Mouse (Mus musculus) heart, postnatal 0 days (tissue): ENCODE measurements around the gene 5730480H06Rik. TPM values are rescaled to one million over a fixed set of nuclear protein-coding genes. Genes with fewer than 3 reads are reported as not detected.

Experiments
- ATAC-seq: fragments of 200-750 bp; cut with Nextera tagmentation; 2 replicates; pipeline ENCODE4 v1.8.0; 2017; ENCODE audit warnings: low read depth, moderate number of reproducible peaks, moderate library complexity; ENCODE audit not compliant: insufficient read depth
- DNase-seq: peaks from one replicate; pipeline ENCODE4 v3.0.0-alpha.2; 2016; ENCODE audit warnings: low spot score
- H3K27ac ChIP-seq: fragments of 300-500 bp; sonication (generic); 2 replicates; pipeline ENCODE4 v1.5.1; 2014; ENCODE audit warnings: low read depth, mild to moderate bottlenecking
- H3K27me3 ChIP-seq: fragments of 300-500 bp; sonication (generic); 2 replicates; pipeline ENCODE4 v1.6.1; 2014; ENCODE audit warnings: low read length, mixed read lengths; ENCODE audit not compliant: control insufficient read depth, insufficient read depth
- H3K36me3 ChIP-seq: fragments of 300-500 bp; sonication (generic); replicated peaks from 2 replicates; pipeline ENCODE4 v1.6.1; 2014; ENCODE audit warnings: low read length, mixed read lengths; ENCODE audit not compliant: control insufficient read depth, insufficient read depth
- H3K4me1 ChIP-seq: fragments of 300-500 bp; sonication (generic); 2 replicates; pipeline ENCODE4 v1.6.1; 2014; ENCODE audit warnings: antibody characterized with exemption; ENCODE audit not compliant: control insufficient read depth, insufficient read depth
- H3K4me2 ChIP-seq: fragments of 300-500 bp; sonication (generic); 2 replicates; pipeline ENCODE4 v1.6.1; 2014; ENCODE audit warnings: low read depth, mild to moderate bottlenecking, low read length, moderate library complexity
- H3K4me3 ChIP-seq: fragments of 300-500 bp; sonication (generic); 2 replicates; pipeline ENCODE4 v1.5.1; 2014; ENCODE audit warnings: low read depth, low read length
- H3K9ac ChIP-seq: fragments of 300-500 bp; sonication (generic); replicated peaks from 2 replicates; pipeline ENCODE4 v1.6.1; 2014; ENCODE audit warnings: low read depth, low read length, mixed read lengths
- H3K9me3 ChIP-seq: fragments of 300-500 bp; sonication (generic); replicated peaks from 2 replicates; pipeline ENCODE4 v1.6.1; 2016; ENCODE audit warnings: low read length; ENCODE audit not compliant: control insufficient read depth
- CTCF ChIP-seq: IDR thresholded peaks from 2 replicates; pipeline ENCODE4 v1.5.1; 2016; ENCODE audit warnings: antibody characterized with exemption, control low read depth, low read depth
- EP300 ChIP-seq: IDR thresholded peaks from 2 replicates; pipeline ENCODE4 v1.6.1; 2016; ENCODE audit warnings: antibody characterized with exemption, low read depth
- WGBS: fragments of 180-500 bp; shearing (Covaris S2); extraction: QIAGEN DNeasy Blood & Tissue Kit; methylation state at CpG from one replicate; pipeline ENCODE4 v1.1.7; 2014; 5-methylcytosine and 5-hydroxymethylcytosine counted together
- polyA plus RNA-seq: library from polyadenylated mRNA; unstranded; fragments of >200 nt; fragmentation: Nextera tagmentation; extraction: Ambion mirVana; gene quantifications from 2 replicates; pipeline ENCODE4 v1.2.1, GENCODE M21; 2015
- total RNA-seq: library from RNA; depleted of rRNA; stranded (reverse); fragments of >200 nt; gene quantifications from 2 replicates; pipeline ENCODE4 v1.2.3, GENCODE M21; 2014; ENCODE audit warnings: low replicate concordance

5730480H06Rik gene
- total and polyA plus RNA-seq, 2 experiments from 2014 or later: 7.7 to 9.7 TPM

- no peaks in the 10 kb centered on the region for H3K36me3 ChIP-seq
- ATAC-seq (no peak), DNase-seq (no peak)
- no peak overlapping the region for H3K4me3 ChIP-seq
- no peak overlapping the region for H3K4me2 ChIP-seq
- H3K27ac ChIP-seq: no peak overlapping the region
- 12% methylated on average over 4 of the region's 4 CpGs for WGBS
- H3K27me3 ChIP-seq: no peaks in the 10 kb centered on the region
- no peaks in the 10 kb centered on the region for H3K4me1 ChIP-seq
- TF ChIP-seq EP300 (no peak), CTCF (no peak)
- H3K9ac ChIP-seq: no peak overlapping the region
- no peaks in the 10 kb centered on the region for H3K9me3 ChIP-seq
These were observed 80.5 kb downstream of the 5730480H06Rik start for GRCm38 (mm10) chr5:48408276-48408675.

- Histone ChIP-seq H3K4me2 (no peak overlapping the region), H3K36me3 (no peaks in the 10 kb centered on the region), H3K4me1 (no peaks in the 10 kb centered on the region), H3K9me3 (no peaks in the 10 kb centered on the region), H3K27ac (no peak overlapping the region), H3K4me3 (no peak overlapping the region), H3K27me3 (no peaks in the 10 kb centered on the region), H3K9ac (no peak overlapping the region)
- TF ChIP-seq CTCF: no peak
- TF ChIP-seq EP300: no peak
- no peak for DNase-seq
- no peak for ATAC-seq
- 63% methylated on average over 5 of the region's 5 CpGs for WGBS
These were observed 82.6 kb downstream of the 5730480H06Rik start for GRCm38 (mm10) chr5:48410348-48410747.

- Histone ChIP-seq H3K4me2 (no peak overlapping the region), H3K4me3 (no peak overlapping the region), H3K9ac (no peak overlapping the region), H3K27ac (no peak overlapping the region), H3K27me3 (no peaks in the 10 kb centered on the region), H3K4me1 (no peaks in the 10 kb centered on the region), H3K9me3 (no peaks in the 10 kb centered on the region), H3K36me3 (no peaks in the 10 kb centered on the region)
- WGBS: 81% methylated on average over 4 of the region's 4 CpGs
- TF ChIP-seq EP300: no peak
- TF ChIP-seq CTCF: no peak
- ATAC-seq: no peak
- no peak for DNase-seq
These were observed 83.7 kb downstream of the 5730480H06Rik start for GRCm38 (mm10) chr5:48411462-48411861.

- Histone ChIP-seq H3K27ac (no peak overlapping the region), H3K4me1 (no peaks in the 10 kb centered on the region), H3K27me3 (no peaks in the 10 kb centered on the region), H3K9ac (no peak overlapping the region), H3K4me3 (no peak overlapping the region), H3K36me3 (no peaks in the 10 kb centered on the region), H3K9me3 (no peaks in the 10 kb centered on the region), H3K4me2 (no peak overlapping the region)
- DNase-seq (no peak), ATAC-seq (no peak)
- TF ChIP-seq CTCF (no peak), EP300 (no peak)
- 95% methylated on average over 4 of the region's 4 CpGs for whole genome bisulfite sequencing
These were observed 84.5 kb downstream of the 5730480H06Rik start for GRCm38 (mm10) chr5:48412261-48412660.

- 67% methylated on average over 2 of the region's 2 CpGs for WGBS
- no peak overlapping the region for H3K9ac ChIP-seq
- no peak overlapping the region for H3K4me3 ChIP-seq
- H3K9me3 ChIP-seq: no peaks in the 10 kb centered on the region
- no peak overlapping the region for H3K4me2 ChIP-seq
- DNase-seq (peak; percentile 9), ATAC-seq (no peak)
- TF ChIP-seq CTCF: no peak
- TF ChIP-seq EP300: no peak
- no peaks in the 10 kb centered on the region for H3K36me3 ChIP-seq
- no peaks in the 10 kb centered on the region for H3K27me3 ChIP-seq
- no peaks in the 10 kb centered on the region for H3K4me1 ChIP-seq
- H3K27ac ChIP-seq: no peak overlapping the region
These were observed 92.0 kb downstream of the 5730480H06Rik start for GRCm38 (mm10) chr5:48419741-48420140.

GRCm38 (mm10) chr5:48421957-48422356 is 94.2 kb downstream of the 5730480H06Rik start:
- TF ChIP-seq EP300: no peak
- no peak for TF ChIP-seq CTCF
- no peak overlapping the region for H3K9ac ChIP-seq
- no peak overlapping the region for H3K27ac ChIP-seq
- H3K4me1 ChIP-seq: no peaks in the 10 kb centered on the region
- H3K36me3 ChIP-seq: no peaks in the 10 kb centered on the region
- no peak for DNase-seq
- 70% methylated on average over 1 of the region's 1 CpGs for WGBS
- H3K9me3 ChIP-seq: no peaks in the 10 kb centered on the region
- no peaks in the 10 kb centered on the region for H3K27me3 ChIP-seq
- no peak for ATAC-seq
- H3K4me3 ChIP-seq: no peak overlapping the region
- H3K4me2 ChIP-seq: no peak overlapping the region
